Mouse (Mus musculus): ENCODE measurements around the gene Glod5.

GRCm38 (mm10) chrX:8000546-8001192 lies 17.6 kb downstream of the Glod5 start:
- TF ChIP-seq CTCF (conservative IDR thresholded peaks at IDR 0.05; ENCODE audit: low read length) (no peak), NANOG (IDR thresholded peaks at IDR 0.05; ENCODE audit: borderline replicate concordance, low read length) (no peak)
